Mouse (Mus musculus) frontal cortex, postnatal 25 days (tissue): ENCODE data around the gene Eno2.

Experiments used
- DNase-seq, 2 experiments: peaks; one replicate each; pipeline ENCODE4 v3.0.0; 2022; ENCODE audit warnings: low spot score in 2 of 2

Gene Eno2

DNA sequence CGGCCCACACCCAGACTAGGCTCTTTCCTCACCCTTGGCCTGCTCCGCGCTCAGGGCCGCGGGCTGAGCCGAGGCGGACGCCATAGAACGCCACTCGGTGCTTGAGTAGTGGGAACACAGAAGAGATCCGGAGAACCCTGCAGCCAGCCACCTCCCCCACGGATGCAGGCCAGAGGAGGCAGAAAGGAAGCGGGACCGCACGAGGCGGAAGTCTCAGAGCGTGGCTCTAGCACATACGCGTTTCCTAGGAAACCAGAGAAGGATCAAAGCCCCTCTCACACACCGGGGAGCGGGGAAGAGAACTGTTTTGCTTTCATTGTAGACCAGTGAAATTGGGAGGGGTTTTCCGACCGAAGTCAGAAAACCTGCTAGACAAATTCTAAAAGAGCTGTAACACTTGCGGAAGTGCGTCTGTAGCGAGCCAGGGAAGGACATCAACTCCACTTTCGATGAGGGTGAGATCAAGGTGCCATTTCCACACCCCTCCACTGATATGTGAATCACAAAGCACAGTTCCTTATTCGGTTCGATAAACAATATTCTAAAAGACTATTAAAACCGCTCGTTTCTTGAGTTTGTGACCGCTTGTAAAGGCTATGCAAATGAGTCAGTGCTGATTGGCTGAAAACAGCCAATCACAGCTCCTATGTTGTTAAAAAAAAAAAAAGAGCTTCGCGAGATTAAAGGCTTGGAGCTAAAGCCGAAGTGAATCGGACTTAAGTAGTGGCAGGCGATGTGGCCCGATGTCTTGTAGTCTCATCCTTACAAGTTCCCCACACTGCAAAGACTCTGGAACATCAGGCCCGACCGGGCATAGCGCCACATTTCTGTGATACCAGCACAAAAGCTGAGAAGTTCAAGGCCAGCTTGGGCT is 28.3 kb downstream of the Eno2 start, which contains the start of gene Grcc10:
Gene Grcc10, minus strand, starts transcription at position 487 of the 874 bp plus-strand sequence.
- peak; percentile 77 to 78 for DNase-seq

DNA sequence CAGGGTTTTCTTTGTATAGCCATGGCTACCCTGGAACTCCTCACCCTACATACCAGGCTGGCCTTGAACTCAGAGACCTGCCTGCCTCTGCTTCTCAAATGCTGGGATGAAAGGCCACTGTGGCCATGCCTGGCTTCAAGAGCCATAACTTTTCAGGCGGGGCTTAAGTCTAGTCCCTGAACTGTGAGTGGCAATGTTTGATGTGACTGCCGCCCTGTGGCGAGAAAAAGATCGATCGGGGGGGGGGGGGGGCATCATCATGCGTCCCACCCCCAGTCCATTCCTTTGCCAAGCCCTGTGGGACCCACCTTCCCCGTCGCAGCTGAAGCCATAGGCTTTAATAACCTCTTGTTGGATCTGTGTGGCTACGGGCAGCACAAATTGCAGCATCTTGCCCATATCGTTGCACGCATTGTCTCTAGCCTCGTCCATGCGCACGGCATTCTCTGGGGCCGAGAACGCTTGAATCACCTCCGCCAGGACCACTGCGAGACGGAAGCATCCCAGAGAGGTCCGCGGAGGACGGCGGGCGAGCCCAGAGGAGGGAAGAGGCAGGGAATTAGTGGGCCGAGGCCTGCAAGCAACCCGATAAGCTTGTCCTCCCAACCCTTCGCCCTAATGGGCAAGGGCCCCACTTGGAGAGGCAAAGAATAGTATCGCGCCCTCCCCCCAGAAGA is 29.1 kb downstream of the Eno2 start:
- DNase-seq = no peak

DNA sequence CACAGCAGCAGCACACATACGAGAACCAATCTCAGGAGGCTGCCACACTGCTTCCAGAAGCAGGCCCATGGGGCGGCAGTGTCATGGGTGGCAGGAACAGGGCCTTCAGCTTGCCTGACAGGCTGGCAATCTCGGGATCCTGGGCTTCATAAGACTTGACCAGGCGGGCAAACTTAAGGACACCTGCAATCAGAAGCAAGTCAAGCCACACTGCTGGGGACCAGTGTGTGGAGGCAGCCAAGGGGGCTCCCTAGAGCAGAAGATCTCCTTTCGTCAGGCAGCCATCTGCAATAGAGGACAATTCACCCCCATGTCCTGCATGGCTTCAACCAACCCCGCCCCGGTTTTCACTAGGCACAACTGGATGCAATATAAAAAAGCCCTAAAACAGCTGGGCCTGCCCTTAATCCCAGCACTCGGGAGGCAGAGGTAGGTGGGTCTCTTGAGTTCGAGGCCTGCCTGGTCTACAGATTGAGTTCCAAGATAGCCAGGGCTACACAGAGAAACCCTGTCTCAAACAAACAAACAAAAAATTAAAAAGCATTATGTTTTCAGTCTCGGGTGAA is 30.2 kb downstream of the Eno2 start:
- DNase-seq = no peak

GRCm38 (mm10) chr6:124738511-124739023 is 30.9 kb downstream of the Eno2 start, which contains the start of gene Ptpn6:
Gene Ptpn6 (minus strand): TSS chr6:124738714.
- no peak for DNase-seq

DNA sequence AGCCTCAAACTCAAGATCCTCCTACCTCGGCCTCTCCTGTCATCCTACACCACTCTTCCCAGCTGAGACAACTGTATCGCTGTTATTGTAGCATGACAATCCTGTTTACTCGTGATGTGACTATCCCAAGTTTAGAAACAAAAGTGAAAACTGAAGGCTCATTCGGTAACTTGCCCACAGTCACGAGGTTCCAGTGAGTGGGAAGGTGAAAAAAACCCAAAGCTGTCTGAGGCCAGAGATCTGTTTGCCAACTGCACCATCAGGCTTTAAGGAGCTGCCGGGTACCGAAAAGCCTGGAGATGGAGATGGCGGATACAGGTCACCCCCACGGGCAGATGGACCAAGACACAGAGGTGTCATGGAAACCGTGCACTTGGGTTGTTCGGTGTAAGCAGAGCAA is 32.4 kb downstream of the Eno2 start:
- DNase-seq = no peak

- DNase-seq = no peak
Measured at GRCm38 (mm10) chr6:124734417-124734816, 35.1 kb downstream of the Eno2 start.

- DNase-seq = no peak
Measured at GRCm38 (mm10) chr6:124732476-124733370, 36.8 kb downstream of the Eno2 start.

- DNase-seq = no peak
Measured at GRCm38 (mm10) chr6:124731038-124731437, 38.4 kb downstream of the Eno2 start.

- DNase-seq = no peak
Measured at GRCm38 (mm10) chr6:124729850-124730705, 39.4 kb downstream of the Eno2 start.

DNA sequence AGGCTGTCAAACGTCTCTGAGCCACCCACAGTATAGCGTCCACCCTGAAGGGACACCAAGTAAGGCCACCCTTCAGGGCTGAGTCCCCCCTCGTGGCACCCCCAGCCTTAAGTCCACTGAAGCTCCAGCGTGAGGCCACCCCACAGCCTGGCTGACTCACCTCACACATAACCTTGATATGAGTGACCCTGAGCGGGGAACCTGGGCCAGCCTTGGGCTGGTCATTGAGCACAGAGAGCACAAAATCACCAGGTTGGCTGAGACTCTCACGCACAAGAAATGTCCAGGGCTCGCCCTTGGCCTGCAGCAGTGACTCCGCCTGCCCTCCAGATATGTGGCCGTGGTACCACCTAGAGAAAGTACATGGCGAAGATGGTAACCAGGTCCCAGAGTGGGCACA is 40.9 kb downstream of the Eno2 start:
- DNase-seq = no peak

DNA sequence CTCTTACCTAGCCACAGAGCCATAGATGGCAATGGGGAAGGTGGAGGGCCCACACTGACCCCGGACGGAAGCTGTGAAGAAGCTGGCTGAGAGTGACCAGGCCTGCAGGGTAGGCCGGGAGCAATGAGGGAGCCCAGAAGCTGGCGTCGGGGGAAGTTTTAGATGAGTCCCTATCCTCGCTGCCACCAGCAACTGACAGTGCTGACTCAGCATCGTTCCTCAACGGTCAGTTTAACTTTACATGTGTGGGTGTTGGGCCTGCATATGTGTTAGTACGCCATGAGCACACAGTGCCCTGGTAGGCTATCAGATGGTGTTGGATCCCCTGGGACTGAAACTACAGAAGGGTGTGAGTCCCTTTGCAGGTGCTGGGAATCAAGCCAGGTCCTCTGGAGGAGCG is 45.0 kb downstream of the Eno2 start:
- no peak for DNase-seq

GRCm38 (mm10) chr6:124723541-124723940 is 45.9 kb downstream of the Eno2 start:
- no peak for DNase-seq

DNA sequence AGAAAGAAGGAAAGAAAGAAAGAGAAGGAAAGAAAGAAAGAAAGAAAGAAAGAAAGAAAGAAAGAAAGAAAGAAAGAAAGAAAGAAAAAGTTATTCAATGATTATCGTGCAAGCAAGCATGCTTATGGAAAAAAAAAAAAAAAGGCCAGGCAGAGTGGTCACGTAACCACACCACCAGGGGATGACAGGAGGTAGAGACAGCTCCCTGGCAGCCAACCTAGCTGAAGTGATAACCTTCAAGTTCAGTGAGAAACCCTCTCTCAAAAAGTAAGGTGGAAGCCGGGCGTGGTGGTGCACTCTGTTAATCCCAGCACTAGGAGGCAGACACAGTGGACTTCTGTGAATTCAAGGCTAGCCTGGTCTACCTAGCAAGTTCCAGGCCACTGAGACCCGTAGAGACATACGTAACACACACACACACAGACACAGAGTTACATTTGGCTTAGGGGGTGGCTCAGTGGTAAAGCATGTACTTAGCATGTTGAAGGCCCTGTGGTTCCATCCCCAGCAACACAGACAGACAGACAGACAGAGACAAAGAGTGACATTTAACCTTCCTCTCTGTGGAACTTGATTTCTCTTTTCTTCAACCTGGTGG is 46.5 kb downstream of the Eno2 start:
- DNase-seq = no peak

- no peak for DNase-seq
Measured at GRCm38 (mm10) chr6:124720904-124721303, 48.6 kb downstream of the Eno2 start.

DNA sequence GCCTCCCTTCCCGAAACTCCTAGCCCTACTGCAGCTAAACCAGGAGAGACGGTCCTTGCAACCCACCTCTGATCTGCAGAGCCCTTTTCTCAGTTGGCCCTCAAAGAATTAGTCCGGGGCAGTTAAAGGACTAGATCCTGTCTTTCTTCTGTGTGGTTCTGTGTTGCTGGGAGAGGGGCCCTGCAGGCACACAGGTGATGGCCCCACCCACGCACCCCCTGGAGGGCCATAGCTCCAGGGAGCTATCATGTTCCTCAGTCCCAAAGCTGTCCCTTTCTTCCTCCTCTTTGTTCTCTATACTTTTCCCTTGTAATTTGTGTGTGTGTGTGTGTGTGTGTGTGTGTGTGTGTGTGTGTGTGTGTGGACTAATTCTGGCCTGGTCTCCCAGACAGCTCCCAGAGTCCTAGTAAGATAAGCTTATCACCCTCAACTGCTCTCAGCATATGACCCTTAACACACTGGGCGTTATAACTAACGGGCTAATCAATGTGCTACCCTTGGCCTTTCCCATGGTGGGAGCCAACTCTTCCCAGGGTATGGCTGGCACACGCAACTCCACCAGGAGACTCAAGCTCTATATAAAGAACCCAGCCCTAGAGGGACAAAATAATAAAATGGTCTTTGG is 50.0 kb downstream of the Eno2 start:
- no peak for DNase-seq

DNA sequence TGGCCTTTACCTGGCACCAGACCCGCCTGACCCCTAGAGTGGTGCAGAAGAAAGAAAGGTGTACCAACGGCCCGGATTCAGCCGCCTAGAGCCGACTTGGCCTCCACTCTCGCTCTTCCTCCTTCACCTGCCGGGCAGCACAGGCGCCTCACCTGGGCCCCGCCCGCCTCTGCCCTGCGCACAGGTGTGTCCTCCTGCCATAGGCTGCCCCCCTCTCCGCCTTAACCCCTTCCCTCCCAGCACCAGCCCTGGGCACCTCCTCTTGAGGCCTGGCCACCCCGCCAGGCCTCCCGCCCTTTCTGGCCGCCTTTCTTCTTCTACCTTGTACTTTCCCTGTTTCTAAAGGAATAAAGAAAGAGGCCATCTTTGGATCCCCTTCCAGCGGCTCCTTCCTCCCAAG is 50.8 kb downstream of the Eno2 start:
- DNase-seq = no peak

DNA sequence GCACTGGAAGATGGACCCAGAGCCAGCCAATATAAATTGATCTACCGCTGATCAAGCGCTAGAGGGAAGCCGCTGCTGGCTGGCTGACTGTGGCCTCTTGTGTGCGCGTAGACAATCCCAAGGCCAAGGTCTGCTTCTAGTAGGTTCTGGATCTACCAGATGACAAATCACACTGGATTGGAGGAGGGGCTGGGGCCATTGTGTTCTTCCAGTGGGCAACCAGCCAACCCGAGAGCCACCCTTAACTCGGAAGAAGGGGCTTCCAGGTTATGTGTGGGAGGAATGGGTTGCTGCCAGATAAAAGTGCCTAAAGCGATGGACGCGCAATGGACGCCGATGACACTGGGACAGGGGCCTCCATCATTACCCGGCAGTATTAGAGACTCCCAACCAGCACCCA is 51.5 kb downstream of the Eno2 start:
- no peak for DNase-seq

DNA sequence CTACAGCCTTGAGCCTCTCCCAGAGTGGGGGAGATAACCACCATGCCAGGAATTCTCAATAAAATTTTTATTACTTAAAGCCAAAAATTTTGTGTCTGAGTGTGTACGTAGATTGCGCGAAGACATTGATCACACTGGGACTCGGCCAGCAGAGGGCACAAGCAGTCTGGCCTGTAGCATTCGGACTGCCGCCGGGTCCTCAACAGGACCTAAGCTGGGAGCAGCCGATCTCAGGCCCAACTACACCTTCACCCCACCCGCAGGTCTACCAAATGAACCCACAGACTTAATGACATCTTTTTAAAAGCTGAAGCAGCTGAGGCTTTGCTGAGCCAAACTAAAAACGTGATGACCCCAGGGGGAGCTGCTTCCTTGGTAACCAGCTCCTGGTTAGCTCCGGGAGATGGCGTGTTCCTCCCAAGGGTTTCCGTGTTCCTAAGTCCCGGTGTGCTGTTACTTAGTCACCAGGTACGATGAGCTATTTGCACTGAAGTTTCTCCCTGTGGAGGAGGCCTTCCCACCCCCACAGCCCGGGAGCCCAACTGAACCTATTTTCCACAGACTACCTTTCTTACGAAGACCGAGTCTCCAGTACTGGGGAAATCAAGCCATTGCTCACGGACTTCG is 52.5 kb downstream of the Eno2 start:
- no peak for DNase-seq

- DNase-seq = no peak
Measured at GRCm38 (mm10) chr6:124712918-124713317, 56.6 kb downstream of the Eno2 start.
